Mouse (Mus musculus): Measurements from ENCODE around the gene Rcan1.

- no peak for TF ChIP-seq CTCF (conservative IDR thresholded peaks at IDR 0.05; ENCODE audit: insufficient read depth, insufficient read length, low read depth, low read length)
- TF ChIP-seq POLR2A (IDR thresholded peaks at IDR 0.05; ENCODE audit: low read depth, low read length): no peak
Measured at GRCm38 (mm10) chr16:92357566-92357965, 113.1 kb downstream of the Rcan1 start.
